Mouse (Mus musculus): ENCODE results near the gene Rsph3b. TPM values are rescaled to one million over a fixed set of nuclear protein-coding genes. Genes with fewer than 3 reads are reported as not detected.
A peak's percentile ranks its signal among the peaks of the same experiment; 100 is the strongest.

The Rsph3b gene
- polyA plus RNA-seq, 1 experiment from 2014 or later, result 35.7 TPM

DNA sequence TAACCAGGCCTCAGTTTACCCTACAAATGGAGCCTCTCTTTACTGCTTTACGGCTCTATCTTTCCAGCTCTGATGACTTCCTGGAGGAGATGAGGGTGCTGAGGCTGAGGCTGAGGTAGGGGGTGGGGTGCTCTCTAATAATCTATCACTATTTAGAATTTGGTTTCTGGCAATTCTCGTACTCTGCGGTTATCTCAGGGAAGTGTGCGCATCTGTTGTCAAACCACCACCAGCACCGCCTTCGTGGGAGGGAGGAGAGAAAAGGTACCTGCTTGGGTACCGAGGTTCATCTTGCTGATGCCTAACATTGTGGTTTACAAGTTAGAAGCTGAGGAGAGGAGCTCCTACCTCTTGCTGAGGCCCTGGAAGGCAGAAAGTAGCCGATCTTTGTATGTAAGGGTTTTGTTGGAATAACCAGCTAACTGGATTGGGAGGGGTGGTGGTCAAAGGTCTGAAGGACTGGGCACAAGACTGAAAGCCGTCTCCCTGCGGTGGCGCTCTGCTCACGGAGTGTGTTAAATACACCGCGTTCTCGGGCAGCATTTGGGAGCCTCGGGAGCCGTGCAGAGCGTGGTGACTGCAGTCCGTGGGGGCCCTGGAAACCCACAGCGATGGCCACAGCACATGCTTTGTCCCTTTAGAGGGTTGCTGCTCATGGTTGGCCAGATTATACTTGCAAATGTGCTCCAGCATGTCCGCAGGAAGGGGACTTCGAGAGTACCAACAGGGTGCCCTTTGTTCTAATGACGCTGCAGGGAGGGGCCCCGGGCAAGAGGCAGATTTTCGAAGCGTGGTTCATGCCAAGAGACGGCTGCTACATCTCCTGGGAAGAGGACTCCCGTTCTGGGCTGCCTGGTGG lies 87.1 kb downstream of the Rsph3b start:
- Histone ChIP-seq H3K4me2 (replicated peaks; ENCODE audit: low read depth) (peak overlapping the region; percentile 76), H3K9ac (ENCODE audit: low read depth, low read length) (0 out of 2 replicates have a peak overlapping the region, but pooled peaks have one; percentile 34), H3K9me3 (ENCODE audit: control insufficient read depth) (no peaks in the 10 kb centered on the region), H3K4me3 (ENCODE audit: low read depth, low read length) (peak overlapping the region; percentile 25), H3K27ac (ENCODE audit: low read depth, low read length) (peak overlapping the region; percentile 84), H3K4me1 (replicated peaks; ENCODE audit: control insufficient read depth, insufficient read depth, low read length) (peaks cover 20% of the 10 kb centered on the region), H3K27me3 (replicated peaks; ENCODE audit: control insufficient read depth, insufficient read depth, low read length) (no peaks in the 10 kb centered on the region), H3K36me3 (ENCODE audit: control insufficient read depth, insufficient read depth) (no peaks in the 10 kb centered on the region)
- ATAC-seq, result peak; percentile 64
- WGBS, result 11% methylated on average over 28 of the region's 28 CpGs
- TF ChIP-seq CTCF (IDR thresholded peaks at IDR 0.05; ENCODE audit: low read depth), result 0 out of 2 replicates have a peak, but pooled peaks have one; percentile 13

DNA sequence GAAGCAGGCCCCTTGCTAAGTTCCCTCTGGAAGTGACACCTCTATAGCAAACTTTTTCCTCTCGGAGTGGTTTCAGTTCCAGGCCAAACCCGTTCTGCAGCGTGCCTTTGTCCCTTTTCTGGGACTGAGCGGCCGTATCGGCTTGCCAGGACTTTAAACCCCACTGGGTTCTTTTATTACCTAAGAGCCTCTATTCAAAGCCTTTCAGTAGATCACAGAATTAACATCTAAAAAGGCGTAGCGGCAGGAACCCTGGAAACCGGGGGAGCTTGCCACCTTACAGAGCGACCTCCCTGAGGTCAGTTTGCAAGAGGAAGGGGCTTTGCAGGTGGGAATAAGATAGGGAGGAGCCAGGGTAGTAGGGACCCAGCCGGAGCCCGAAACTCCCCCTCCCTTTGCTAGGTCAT lies 88.0 kb downstream of the Rsph3b start:
- H3K27ac ChIP-seq (ENCODE audit: low read depth, low read length), result peak overlapping the region; percentile 84; the same call in 1 of the 2 replicates
- 30% methylated on average over 12 of the region's 12 CpGs for WGBS
- peaks cover 20% of the 10 kb centered on the region for H3K4me1 ChIP-seq (replicated peaks; ENCODE audit: control insufficient read depth, insufficient read depth, low read length)
- peak; percentile 70 for ATAC-seq
- H3K9me3 ChIP-seq (ENCODE audit: control insufficient read depth), result no peaks in the 10 kb centered on the region
- TF ChIP-seq CTCF (IDR thresholded peaks at IDR 0.05; ENCODE audit: low read depth), result no peak
- no peak overlapping the region for H3K4me3 ChIP-seq (ENCODE audit: low read depth, low read length)
- H3K27me3 ChIP-seq (replicated peaks; ENCODE audit: control insufficient read depth, insufficient read depth, low read length), result no peaks in the 10 kb centered on the region
- no peaks in the 10 kb centered on the region for H3K36me3 ChIP-seq (ENCODE audit: control insufficient read depth, insufficient read depth)
- H3K9ac ChIP-seq (ENCODE audit: low read depth, low read length), result no peak overlapping the region
- H3K4me2 ChIP-seq (replicated peaks; ENCODE audit: low read depth), result peak overlapping the region; percentile 47

- H3K9me3 ChIP-seq (ENCODE audit: control insufficient read depth), result no peaks in the 10 kb centered on the region
- H3K4me1 ChIP-seq (replicated peaks; ENCODE audit: control insufficient read depth, insufficient read depth, low read length), result peaks cover 20% of the 10 kb centered on the region
- H3K9ac ChIP-seq (ENCODE audit: low read depth, low read length), result no peak overlapping the region
- no peak overlapping the region for H3K27ac ChIP-seq (ENCODE audit: low read depth, low read length)
- 21% methylated on average over 4 of the region's 4 CpGs for WGBS
- H3K4me3 ChIP-seq (ENCODE audit: low read depth, low read length), result no peak overlapping the region
- no peaks in the 10 kb centered on the region for H3K36me3 ChIP-seq (ENCODE audit: control insufficient read depth, insufficient read depth)
- no peak for TF ChIP-seq CTCF (IDR thresholded peaks at IDR 0.05; ENCODE audit: low read depth)
- no peaks in the 10 kb centered on the region for H3K27me3 ChIP-seq (replicated peaks; ENCODE audit: control insufficient read depth, insufficient read depth, low read length)
- 0 out of 2 replicates have a peak, but pooled peaks have one; percentile 12 for ATAC-seq
- no peak overlapping the region; the same call in 1 of the 2 replicates for H3K4me2 ChIP-seq (replicated peaks; ENCODE audit: low read depth)
These were observed 88.4 kb downstream of the Rsph3b start for GRCm38 (mm10) chr17:6860067-6860466.

Small RNAs within 50 kb of the gene (microRNA-seq; reads per million reads assigned to microRNA genes)
- gene Mir692-1, result not detected

Other genes starting within 250 kb of the Rsph3b start
- 342 and 379 TPM in 2 replicates for gene Ezr, start 165.9 kb downstream of the Rsph3b start, polyA plus RNA-seq (2015; fragmentation: Nextera tagmentation; extraction: Ambion mirVana)
- 12.4 and 12.6 TPM in 2 replicates for gene Tagap1, start 12.5 kb upstream of the Rsph3b start, polyA plus RNA-seq (2015; fragmentation: Nextera tagmentation; extraction: Ambion mirVana)
- gene Rnaset2b, start 22.0 kb upstream of the Rsph3b start, polyA plus RNA-seq (2015; fragmentation: Nextera tagmentation; extraction: Ambion mirVana), result 315 and 316 TPM in 2 replicates
- gene Gm49721, start 30.2 kb upstream of the Rsph3b start, polyA plus RNA-seq (2015; fragmentation: Nextera tagmentation; extraction: Ambion mirVana), result 0.09 and 0.13 TPM in 2 replicates
- not detected in 2 replicates for gene Gm1604a, start 76.9 kb upstream of the Rsph3b start, polyA plus RNA-seq (2015; fragmentation: Nextera tagmentation; extraction: Ambion mirVana)
- gene Rps6ka2, start 221.4 kb upstream of the Rsph3b start, polyA plus RNA-seq (2015; fragmentation: Nextera tagmentation; extraction: Ambion mirVana), result 1.7 and 1.8 TPM in 2 replicates

Data from intestine, postnatal 0 days (tissue).